Mouse (Mus musculus): ENCODE data around the gene Rbm33. TPM values are rescaled to one million over a fixed set of nuclear protein-coding genes. Genes with fewer than 3 reads are reported as not detected.

Rbm33 gene
- polyA plus RNA-seq, 1 experiment = 2.7 TPM

- Histone ChIP-seq H3K4me1 (ENCODE audit: control insufficient read depth) (no peaks in the 10 kb centered on the region), H3K27me3 (ENCODE audit: control insufficient read depth) (no peaks in the 10 kb centered on the region), H3K9me3 (ENCODE audit: control insufficient read depth, low read length) (no peaks in the 10 kb centered on the region), H3K36me3 (ENCODE audit: control insufficient read depth) (peaks cover 86% of the 10 kb centered on the region), H3K4me3 (replicated peaks) (no peak overlapping the region)
- no peak for TF ChIP-seq GATA1 (IDR thresholded peaks at IDR 0.05; ENCODE audit: low read length)
- TF ChIP-seq TAL1 (IDR thresholded peaks at IDR 0.05; ENCODE audit: low read length) = no peak
Measured at GRCm38 (mm10) chr5:28388184-28388583, 71.3 kb downstream of the Rbm33 start.

GRCm38 (mm10) chr5:28390189-28390588 lies 73.3 kb downstream of the Rbm33 start:
- TF ChIP-seq GATA1 (IDR thresholded peaks at IDR 0.05; ENCODE audit: low read length) = no peak
- TF ChIP-seq TAL1 (IDR thresholded peaks at IDR 0.05; ENCODE audit: low read length) = no peak
- H3K9me3 ChIP-seq (ENCODE audit: control insufficient read depth, low read length) = no peaks in the 10 kb centered on the region
- no peaks in the 10 kb centered on the region for H3K4me1 ChIP-seq (ENCODE audit: control insufficient read depth)
- no peaks in the 10 kb centered on the region for H3K27me3 ChIP-seq (ENCODE audit: control insufficient read depth)
- peaks cover 90% of the 10 kb centered on the region for H3K36me3 ChIP-seq (ENCODE audit: control insufficient read depth)
- H3K4me3 ChIP-seq (replicated peaks) = no peak overlapping the region

- no peak overlapping the region for H3K4me3 ChIP-seq (replicated peaks)
- H3K9me3 ChIP-seq (ENCODE audit: control insufficient read depth, low read length) = no peaks in the 10 kb centered on the region
- H3K27me3 ChIP-seq (ENCODE audit: control insufficient read depth) = no peaks in the 10 kb centered on the region
- peaks cover 90% of the 10 kb centered on the region for H3K36me3 ChIP-seq (ENCODE audit: control insufficient read depth)
- H3K4me1 ChIP-seq (ENCODE audit: control insufficient read depth) = no peaks in the 10 kb centered on the region
- TF ChIP-seq TAL1 (IDR thresholded peaks at IDR 0.05; ENCODE audit: low read length) (no peak), GATA1 (IDR thresholded peaks at IDR 0.05; ENCODE audit: low read length) (no peak)
Measured at GRCm38 (mm10) chr5:28397344-28397743, 80.4 kb downstream of the Rbm33 start.

- no peak for TF ChIP-seq GATA1 (IDR thresholded peaks at IDR 0.05; ENCODE audit: low read length)
- no peak for TF ChIP-seq TAL1 (IDR thresholded peaks at IDR 0.05; ENCODE audit: low read length)
- no peaks in the 10 kb centered on the region for H3K4me1 ChIP-seq (ENCODE audit: control insufficient read depth)
Measured at GRCm38 (mm10) chr5:28398736-28399135, 81.8 kb downstream of the Rbm33 start.

GRCm38 (mm10) chr5:28399451-28400115 lies 82.7 kb downstream of the Rbm33 start:
- Histone ChIP-seq H3K27me3 (ENCODE audit: control insufficient read depth) (no peaks in the 10 kb centered on the region), H3K9me3 (ENCODE audit: control insufficient read depth, low read length) (no peaks in the 10 kb centered on the region), H3K4me1 (ENCODE audit: control insufficient read depth) (no peaks in the 10 kb centered on the region), H3K4me3 (replicated peaks) (no peak overlapping the region), H3K36me3 (ENCODE audit: control insufficient read depth) (peaks cover 86% of the 10 kb centered on the region)
- TF ChIP-seq GATA1 (IDR thresholded peaks at IDR 0.05; ENCODE audit: low read length) (no peak), TAL1 (IDR thresholded peaks at IDR 0.05; ENCODE audit: low read length) (no peak)

More at GRCm38 (mm10) chr5:28398736-28399135, 81.8 kb downstream of the Rbm33 start:
- H3K4me3 ChIP-seq (replicated peaks) = no peak overlapping the region
- H3K36me3 ChIP-seq (ENCODE audit: control insufficient read depth) = peaks cover 90% of the 10 kb centered on the region
- no peaks in the 10 kb centered on the region for H3K9me3 ChIP-seq (ENCODE audit: control insufficient read depth, low read length)
- H3K27me3 ChIP-seq (ENCODE audit: control insufficient read depth) = no peaks in the 10 kb centered on the region

GRCm38 (mm10) chr5:28402756-28403155 lies 85.8 kb downstream of the Rbm33 start:
- Histone ChIP-seq H3K9me3 (ENCODE audit: control insufficient read depth, low read length) (no peaks in the 10 kb centered on the region), H3K4me1 (ENCODE audit: control insufficient read depth) (no peaks in the 10 kb centered on the region), H3K27me3 (ENCODE audit: control insufficient read depth) (no peaks in the 10 kb centered on the region), H3K4me3 (replicated peaks) (no peak overlapping the region), H3K36me3 (ENCODE audit: control insufficient read depth) (peaks cover 78% of the 10 kb centered on the region)
- no peak for TF ChIP-seq TAL1 (IDR thresholded peaks at IDR 0.05; ENCODE audit: low read length)
- TF ChIP-seq GATA1 (IDR thresholded peaks at IDR 0.05; ENCODE audit: low read length) = no peak

- peaks cover 78% of the 10 kb centered on the region for H3K36me3 ChIP-seq (ENCODE audit: control insufficient read depth)
- no peaks in the 10 kb centered on the region for H3K9me3 ChIP-seq (ENCODE audit: control insufficient read depth, low read length)
- TF ChIP-seq TAL1 (IDR thresholded peaks at IDR 0.05; ENCODE audit: low read length) = no peak
- TF ChIP-seq GATA1 (IDR thresholded peaks at IDR 0.05; ENCODE audit: low read length) = no peak
- no peak overlapping the region for H3K4me3 ChIP-seq (replicated peaks)
- H3K27me3 ChIP-seq (ENCODE audit: control insufficient read depth) = no peaks in the 10 kb centered on the region
- no peaks in the 10 kb centered on the region for H3K4me1 ChIP-seq (ENCODE audit: control insufficient read depth)
Measured at GRCm38 (mm10) chr5:28406662-28407061, 89.7 kb downstream of the Rbm33 start.

- peaks cover 98% of the 10 kb centered on the region for H3K36me3 ChIP-seq (ENCODE audit: control insufficient read depth)
- TF ChIP-seq GATA1 (IDR thresholded peaks at IDR 0.05; ENCODE audit: low read length) (no peak), TAL1 (IDR thresholded peaks at IDR 0.05; ENCODE audit: low read length) (no peak)
- no peak overlapping the region for H3K4me3 ChIP-seq (replicated peaks)
Measured at GRCm38 (mm10) chr5:28412006-28412685, 95.2 kb downstream of the Rbm33 start.

GRCm38 (mm10) chr5:28413533-28413932 lies 96.6 kb downstream of the Rbm33 start:
- Histone ChIP-seq H3K27me3 (ENCODE audit: control insufficient read depth) (no peaks in the 10 kb centered on the region), H3K36me3 (ENCODE audit: control insufficient read depth) (peaks cover 98% of the 10 kb centered on the region)

More at GRCm38 (mm10) chr5:28412006-28412685, 95.2 kb downstream of the Rbm33 start:
- Histone ChIP-seq H3K4me1 (ENCODE audit: control insufficient read depth) (no peaks in the 10 kb centered on the region), H3K27me3 (ENCODE audit: control insufficient read depth) (no peaks in the 10 kb centered on the region), H3K9me3 (ENCODE audit: control insufficient read depth, low read length) (no peaks in the 10 kb centered on the region)

More at GRCm38 (mm10) chr5:28413533-28413932, 96.6 kb downstream of the Rbm33 start:
- Histone ChIP-seq H3K9me3 (ENCODE audit: control insufficient read depth, low read length) (no peaks in the 10 kb centered on the region), H3K4me1 (ENCODE audit: control insufficient read depth) (no peaks in the 10 kb centered on the region), H3K4me3 (replicated peaks) (no peak overlapping the region)
- TF ChIP-seq TAL1 (IDR thresholded peaks at IDR 0.05; ENCODE audit: low read length) (no peak), GATA1 (IDR thresholded peaks at IDR 0.05; ENCODE audit: low read length) (no peak)
